Mouse (Mus musculus): ENCODE measurements around the gene Olfr655. TPM values are rescaled to one million over a fixed set of nuclear protein-coding genes. Genes with fewer than 3 reads are reported as not detected.

Gene Olfr655
- polyA plus RNA-seq, 1 experiment from 2014 or later = not detected

DNA sequence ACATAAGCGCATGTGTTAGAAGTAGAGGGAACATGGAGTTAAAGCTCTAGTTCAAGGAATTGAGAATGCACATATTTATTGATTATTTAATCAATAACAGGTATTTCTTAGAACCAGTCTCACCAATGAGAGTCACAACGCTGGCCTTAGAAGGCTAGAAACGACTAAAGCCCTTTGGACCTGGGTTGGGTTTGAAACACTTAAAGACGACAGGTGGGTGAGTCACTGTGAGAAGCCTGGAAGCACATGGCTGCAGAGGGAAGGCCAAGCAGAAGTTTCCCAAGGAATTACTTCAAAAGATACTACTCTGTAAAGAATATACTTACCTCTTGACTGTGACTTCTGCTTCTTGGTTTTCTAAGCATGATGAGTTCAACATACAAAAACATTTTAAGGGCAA, 20.7 kb downstream of the Olfr655 start:
- DNase-seq (ENCODE audit: low spot score) (no peak), ATAC-seq (ENCODE audit: insufficient read depth, low FRiP score, low TSS enrichment) (no peak)
- no peak overlapping the region for H3K4me3 ChIP-seq (ENCODE audit: low read depth, low read length)
- WGBS = 87% methylated on average over 4 of the region's 4 CpGs
- H3K27ac ChIP-seq (ENCODE audit: low read depth, low read length) = no peak overlapping the region
- no peaks in the 10 kb centered on the region for H3K9me3 ChIP-seq (ENCODE audit: control insufficient read depth, low read length)
- no peak overlapping the region for H3K9ac ChIP-seq (ENCODE audit: low read length)
- H3K36me3 ChIP-seq (ENCODE audit: control insufficient read depth, insufficient read depth, low read length) = no peaks in the 10 kb centered on the region
- H3K4me1 ChIP-seq (ENCODE audit: control insufficient read depth, insufficient read depth, low read length) = no peaks in the 10 kb centered on the region
- H3K27me3 ChIP-seq (ENCODE audit: control insufficient read depth, insufficient read depth, low read length) = no peaks in the 10 kb centered on the region
- H3K4me2 ChIP-seq (ENCODE audit: low read depth) = no peak overlapping the region

DNA sequence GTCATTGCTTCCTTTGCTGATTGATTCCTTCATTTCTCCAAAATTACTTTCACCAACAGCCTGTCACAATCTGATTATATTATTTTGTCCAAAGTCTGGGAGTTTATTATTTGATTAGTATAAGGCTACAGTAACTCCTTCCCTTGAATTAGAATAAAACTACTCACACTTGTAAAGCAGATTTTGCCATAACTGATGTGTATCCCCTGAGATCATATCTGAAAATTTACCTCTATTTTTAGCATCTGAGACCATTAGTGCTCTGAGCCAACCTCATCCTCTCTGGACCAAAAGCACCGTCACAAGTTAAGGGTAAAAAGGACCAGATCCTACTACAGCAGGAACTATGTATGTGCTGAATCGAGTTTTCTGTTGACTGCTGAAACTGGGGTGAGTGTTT, 24.6 kb downstream of the Olfr655 start, which contains the start of gene Olfr653:
Gene Olfr653 (plus strand): TSS at position 301 of the 400 bp plus-strand sequence.
- Histone ChIP-seq H3K36me3 (ENCODE audit: control insufficient read depth, insufficient read depth, low read length) (no peaks in the 10 kb centered on the region), H3K9me3 (ENCODE audit: control insufficient read depth, low read length) (no peaks in the 10 kb centered on the region), H3K9ac (ENCODE audit: low read length) (no peak within 1 kb of the TSS), H3K4me1 (ENCODE audit: control insufficient read depth, insufficient read depth, low read length) (no peaks in the 10 kb centered on the region), H3K27ac (ENCODE audit: low read depth, low read length) (no peak within 1 kb of the TSS), H3K4me2 (ENCODE audit: low read depth) (no peak within 1 kb of the TSS), H3K4me3 (ENCODE audit: low read depth, low read length) (no peak within 1 kb of the TSS), H3K27me3 (ENCODE audit: control insufficient read depth, insufficient read depth, low read length) (no peaks in the 10 kb centered on the region)
- ATAC-seq (ENCODE audit: insufficient read depth, low FRiP score, low TSS enrichment) = no peak
- WGBS = 83% methylated on average over 2 of the region's 2 CpGs
- DNase-seq (ENCODE audit: low spot score) = no peak

DNA sequence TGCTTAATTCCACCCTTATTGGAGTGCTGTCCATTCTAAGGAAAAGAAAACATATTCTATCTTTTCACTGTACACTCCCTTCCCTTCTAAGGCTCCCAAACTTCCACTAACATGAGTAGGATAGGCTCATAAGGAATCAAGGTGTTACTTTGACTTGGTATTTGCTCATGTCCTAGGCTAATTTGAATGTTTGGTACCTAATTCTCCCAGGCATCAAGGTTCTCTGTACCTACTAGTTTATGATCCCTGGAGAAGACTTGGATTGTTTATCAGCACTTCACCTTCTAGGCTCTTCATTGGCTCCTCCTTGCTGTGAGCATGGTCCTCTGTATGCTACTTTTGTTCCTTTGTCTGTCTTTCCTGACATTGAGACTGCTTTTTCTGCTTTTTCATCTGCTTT, 41.0 kb downstream of the Olfr655 start, which contains the start of gene Olfr652:
Gene Olfr652 (plus strand): TSS at position 301 of the 400 bp plus-strand sequence.
- DNase-seq (ENCODE audit: low spot score) (no peak), ATAC-seq (ENCODE audit: insufficient read depth, low FRiP score, low TSS enrichment) (no peak)
- Histone ChIP-seq H3K4me2 (ENCODE audit: low read depth) (no peak within 1 kb of the TSS), H3K9ac (ENCODE audit: low read length) (no peak within 1 kb of the TSS), H3K27me3 (ENCODE audit: control insufficient read depth, insufficient read depth, low read length) (no peaks in the 10 kb centered on the region), H3K4me3 (ENCODE audit: low read depth, low read length) (no peak within 1 kb of the TSS), H3K27ac (ENCODE audit: low read depth, low read length) (no peak within 1 kb of the TSS), H3K9me3 (ENCODE audit: control insufficient read depth, low read length) (no peaks in the 10 kb centered on the region), H3K4me1 (ENCODE audit: control insufficient read depth, insufficient read depth, low read length) (no peaks in the 10 kb centered on the region), H3K36me3 (ENCODE audit: control insufficient read depth, insufficient read depth, low read length) (no peaks in the 10 kb centered on the region)

DNA sequence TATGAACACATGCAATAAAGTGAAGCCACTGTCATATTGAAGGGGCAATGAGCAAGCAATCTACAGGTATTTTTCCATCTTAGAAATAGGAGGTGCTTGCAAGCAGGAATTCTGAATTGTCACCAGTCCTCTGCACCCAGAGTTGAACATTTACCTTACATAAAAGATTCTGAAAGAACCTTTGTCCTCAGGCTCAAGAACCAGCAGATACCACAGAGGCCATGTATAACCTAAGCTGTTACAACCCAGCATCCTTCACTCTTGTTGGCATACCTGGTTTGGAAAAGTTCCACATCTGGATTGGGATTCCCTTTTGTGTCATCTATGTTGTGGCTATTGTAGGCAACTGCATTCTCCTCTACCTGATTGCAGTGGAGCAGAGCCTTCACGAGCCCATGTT, 48.9 kb downstream of the Olfr655 start:
- Histone ChIP-seq H3K4me2 (ENCODE audit: low read depth) (no peak overlapping the region), H3K9me3 (ENCODE audit: control insufficient read depth, low read length) (no peaks in the 10 kb centered on the region), H3K4me3 (ENCODE audit: low read depth, low read length) (no peak overlapping the region), H3K27me3 (ENCODE audit: control insufficient read depth, insufficient read depth, low read length) (no peaks in the 10 kb centered on the region), H3K4me1 (ENCODE audit: control insufficient read depth, insufficient read depth, low read length) (no peaks in the 10 kb centered on the region), H3K9ac (ENCODE audit: low read length) (no peak overlapping the region), H3K27ac (ENCODE audit: low read depth, low read length) (no peak overlapping the region), H3K36me3 (ENCODE audit: control insufficient read depth, insufficient read depth, low read length) (no peaks in the 10 kb centered on the region)
- 74% methylated on average over 1 of the region's 1 CpGs for WGBS
- DNase-seq (ENCODE audit: low spot score) = no peak
- no peak for ATAC-seq (ENCODE audit: insufficient read depth, low FRiP score, low TSS enrichment)

DNA sequence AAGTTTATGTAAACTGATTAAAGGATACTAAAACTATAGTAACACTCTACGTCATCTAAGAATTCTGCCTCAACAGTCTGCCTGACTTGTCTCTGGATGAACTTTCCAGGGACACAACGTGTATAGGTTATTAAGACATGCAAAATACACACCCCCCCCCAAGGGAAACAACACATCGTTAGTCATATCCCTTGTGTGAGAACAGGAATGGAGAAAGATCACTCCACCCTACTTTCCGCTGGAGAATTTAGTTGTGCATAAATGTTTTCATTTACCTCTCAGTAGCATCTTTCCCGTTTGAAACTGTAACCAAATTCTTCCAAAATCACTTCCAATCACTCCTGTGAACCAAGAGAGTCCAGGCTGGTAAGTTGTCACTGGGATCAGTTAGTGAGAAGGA, 51.7 kb downstream of the Olfr655 start, which contains the start of gene Olfr651:
Gene Olfr651 (plus strand): TSS at position 301 of the 400 bp plus-strand sequence.
- Histone ChIP-seq H3K4me2 (ENCODE audit: low read depth) (no peak within 1 kb of the TSS), H3K4me1 (ENCODE audit: control insufficient read depth, insufficient read depth, low read length) (no peaks in the 10 kb centered on the region), H3K4me3 (ENCODE audit: low read depth, low read length) (no peak within 1 kb of the TSS), H3K27ac (ENCODE audit: low read depth, low read length) (no peak within 1 kb of the TSS), H3K9me3 (ENCODE audit: control insufficient read depth, low read length) (no peaks in the 10 kb centered on the region), H3K27me3 (ENCODE audit: control insufficient read depth, insufficient read depth, low read length) (no peaks in the 10 kb centered on the region), H3K36me3 (ENCODE audit: control insufficient read depth, insufficient read depth, low read length) (no peaks in the 10 kb centered on the region), H3K9ac (ENCODE audit: low read length) (no peak within 1 kb of the TSS)
- no peak for ATAC-seq (ENCODE audit: insufficient read depth, low FRiP score, low TSS enrichment)
- WGBS = 85% methylated on average over 5 of the region's 5 CpGs
- DNase-seq (ENCODE audit: low spot score) = no peak

Other genes starting within 250 kb of the Olfr655 start
- gene Trim12c, start 248.4 kb downstream of the Olfr655 start, polyA plus RNA-seq (2014; fragmentation: Nextera tagmentation; extraction: Ambion mirVana) = 0.45 and 0.62 TPM in 2 replicates
- not detected in 2 replicates for gene Trim30b, start 231.9 kb downstream of the Olfr655 start, polyA plus RNA-seq (2014; fragmentation: Nextera tagmentation; extraction: Ambion mirVana)
- not detected in 2 replicates for gene Trim30c, start 200.9 kb downstream of the Olfr655 start, polyA plus RNA-seq (2014; fragmentation: Nextera tagmentation; extraction: Ambion mirVana)
- gene Trim30a, start 136.6 kb downstream of the Olfr655 start, polyA plus RNA-seq (2014; fragmentation: Nextera tagmentation; extraction: Ambion mirVana) = 0.95 and 1.1 TPM in 2 replicates
- 0.35 and 0.38 TPM in 2 replicates for gene Trim30d, start 93.9 kb downstream of the Olfr655 start, polyA plus RNA-seq (2014; fragmentation: Nextera tagmentation; extraction: Ambion mirVana)
- not detected in 2 replicates for gene Olfr651, start 51.6 kb downstream of the Olfr655 start, polyA plus RNA-seq (2014; fragmentation: Nextera tagmentation; extraction: Ambion mirVana)
- gene Olfr652, start 40.9 kb downstream of the Olfr655 start, polyA plus RNA-seq (2014; fragmentation: Nextera tagmentation; extraction: Ambion mirVana) = not detected in 2 replicates
- gene Olfr653, start 24.5 kb downstream of the Olfr655 start, polyA plus RNA-seq (2014; fragmentation: Nextera tagmentation; extraction: Ambion mirVana) = not detected in 2 replicates
- gene Olfr654, start 14.8 kb downstream of the Olfr655 start, polyA plus RNA-seq (2014; fragmentation: Nextera tagmentation; extraction: Ambion mirVana) = not detected in 2 replicates
- not detected in 2 replicates for gene Olfr656, start 12.2 kb upstream of the Olfr655 start, polyA plus RNA-seq (2014; fragmentation: Nextera tagmentation; extraction: Ambion mirVana)
- gene Olfr657, start 23.0 kb upstream of the Olfr655 start, polyA plus RNA-seq (2014; fragmentation: Nextera tagmentation; extraction: Ambion mirVana) = not detected in 2 replicates
- gene Olfr658, start 45.5 kb upstream of the Olfr655 start, polyA plus RNA-seq (2014; fragmentation: Nextera tagmentation; extraction: Ambion mirVana) = 0.08 TPM in 1 of 2 replicates, not detected in the other
- not detected in 2 replicates for gene Olfr659, start 65.0 kb upstream of the Olfr655 start, polyA plus RNA-seq (2014; fragmentation: Nextera tagmentation; extraction: Ambion mirVana)
- not detected in 2 replicates for gene Olfr661, start 84.7 kb upstream of the Olfr655 start, polyA plus RNA-seq (2014; fragmentation: Nextera tagmentation; extraction: Ambion mirVana)
- gene Usp17le, start 175.7 kb upstream of the Olfr655 start, polyA plus RNA-seq (2014; fragmentation: Nextera tagmentation; extraction: Ambion mirVana) = not detected in 2 replicates
- not detected in 2 replicates for gene Usp17lb, start 240.8 kb upstream of the Olfr655 start, polyA plus RNA-seq (2014; fragmentation: Nextera tagmentation; extraction: Ambion mirVana)